Mouse (Mus musculus) left cerebral cortex, postnatal 25 days (tissue): ENCODE measurements at regions not wholly inside any gene's neighbourhood (a gene's known extent, or its start where the extent isn't known, plus 50 kb on each side); places are given as distances from the start of the nearest gene placed in this dataset.
A peak's percentile ranks its signal among the peaks of the same experiment; 100 is the strongest.

Experiments
- DNase-seq, 2 experiments: peaks; one replicate each; pipeline ENCODE4 v3.0.0; 2022; ENCODE audit warnings: low spot score in 2 of 2, mixed read lengths in 1 of 2
- intact Hi-C: fragments of 180-260 bp; cut with DNase I; formaldehyde crosslinking; loops from one replicate; pipeline ENCODE4 v1.15.1; 2025

GRCm38 (mm10) chr4:70952671-70953070 lies 417.9 kb upstream of the Megf9 start:
- DNase-seq: peak; percentile 31 to 63
- intact Hi-C loops: no loop called here

DNA sequence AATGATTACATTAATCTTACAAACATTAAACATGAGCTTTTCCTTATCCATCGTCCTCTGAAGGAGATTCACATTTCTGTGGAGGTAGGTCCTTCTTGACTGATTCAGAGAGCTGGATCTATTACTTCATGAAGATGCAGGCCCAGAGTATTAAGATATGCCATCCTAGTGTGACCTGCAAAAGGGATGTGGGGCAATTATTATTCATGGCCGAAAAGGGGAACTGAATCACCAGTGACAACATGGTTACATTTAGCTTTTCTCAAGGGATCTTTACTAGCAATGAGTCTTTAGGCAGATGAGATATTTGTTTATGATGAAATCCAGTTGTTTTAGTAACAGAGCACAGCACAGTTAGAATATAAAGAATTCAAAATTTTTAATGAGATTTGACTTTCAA lies 405.4 kb upstream of the Megf9 start:
- intact Hi-C loops: no loop called here
- no peak for DNase-seq

DNA sequence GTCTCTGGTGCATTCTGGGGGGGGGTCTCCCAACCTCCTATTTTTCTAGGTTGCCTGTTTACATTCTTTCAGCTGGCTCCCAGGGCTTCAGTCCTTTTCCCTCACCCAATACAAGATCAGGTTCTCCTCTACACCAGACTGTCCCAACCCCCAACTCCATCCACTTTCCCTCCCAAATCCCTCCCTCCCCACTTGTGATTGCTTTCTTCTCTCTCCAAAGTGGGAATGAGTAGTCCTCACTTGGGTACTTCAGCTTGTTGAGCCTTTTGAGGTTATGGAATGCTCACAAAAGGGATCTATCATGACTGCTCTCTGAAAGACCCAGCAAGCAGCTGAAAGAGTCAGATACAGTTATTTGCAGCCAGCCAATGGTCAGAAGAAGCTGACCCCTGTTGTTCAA lies 399.3 kb upstream of the Megf9 start:
- intact Hi-C loops: no loop called here
- no peak for DNase-seq

DNA sequence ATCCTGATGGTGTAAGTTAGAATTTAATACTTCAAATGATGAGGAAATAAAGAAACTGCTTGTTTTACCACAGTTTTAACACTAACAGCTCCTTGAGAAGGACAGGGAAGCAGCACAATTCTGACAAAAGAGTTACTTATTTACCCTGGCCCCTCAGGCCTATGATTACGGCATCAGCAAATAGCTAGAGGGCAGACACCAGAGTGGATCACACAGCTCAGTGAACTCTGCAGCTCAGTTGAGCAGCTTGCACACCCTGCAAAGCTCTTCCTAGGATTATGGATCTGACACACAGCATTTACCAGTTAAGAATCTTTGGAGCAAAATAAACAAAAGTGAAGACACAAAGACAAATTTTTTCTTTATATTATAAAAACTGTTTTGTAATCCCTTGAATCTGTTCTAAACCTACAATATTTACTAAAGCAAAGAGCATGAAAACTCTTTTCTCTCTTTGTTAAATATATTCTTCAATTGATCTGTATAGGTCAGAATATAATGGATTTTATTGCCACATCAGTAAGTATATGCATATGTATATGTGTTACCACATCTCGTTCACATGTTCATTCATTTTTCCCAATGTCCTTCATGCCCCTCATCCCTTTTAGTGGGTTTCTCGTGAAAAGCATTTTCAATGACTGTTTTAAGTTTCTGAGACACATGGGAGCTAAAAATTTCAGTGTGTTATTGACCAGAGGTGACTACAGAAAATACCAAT lies 387.3 kb upstream of the Megf9 start:
- DNase-seq: no peak
- intact Hi-C loops: no loop called here

GRCm38 (mm10) chr4:70914566-70914965 lies 379.8 kb upstream of the Megf9 start:
- intact Hi-C loops: no loop called here
- no peak for DNase-seq

- intact Hi-C loops: loop anchor here (5.0 kb wide), 1 partner anchor 1290 kb away; no protein-coding TSS in a partner anchor
- DNase-seq: no peak
Measured at GRCm38 (mm10) chr4:70906771-70907749, 372.3 kb upstream of the Megf9 start.
